Mouse (Mus musculus) right cerebral cortex, postnatal 14 days (tissue): ENCODE data around the gene Ptger3.

Source experiments
- DNase-seq: peaks from one replicate; pipeline ENCODE4 v3.0.0; 2022

Ptger3 gene

DNA sequence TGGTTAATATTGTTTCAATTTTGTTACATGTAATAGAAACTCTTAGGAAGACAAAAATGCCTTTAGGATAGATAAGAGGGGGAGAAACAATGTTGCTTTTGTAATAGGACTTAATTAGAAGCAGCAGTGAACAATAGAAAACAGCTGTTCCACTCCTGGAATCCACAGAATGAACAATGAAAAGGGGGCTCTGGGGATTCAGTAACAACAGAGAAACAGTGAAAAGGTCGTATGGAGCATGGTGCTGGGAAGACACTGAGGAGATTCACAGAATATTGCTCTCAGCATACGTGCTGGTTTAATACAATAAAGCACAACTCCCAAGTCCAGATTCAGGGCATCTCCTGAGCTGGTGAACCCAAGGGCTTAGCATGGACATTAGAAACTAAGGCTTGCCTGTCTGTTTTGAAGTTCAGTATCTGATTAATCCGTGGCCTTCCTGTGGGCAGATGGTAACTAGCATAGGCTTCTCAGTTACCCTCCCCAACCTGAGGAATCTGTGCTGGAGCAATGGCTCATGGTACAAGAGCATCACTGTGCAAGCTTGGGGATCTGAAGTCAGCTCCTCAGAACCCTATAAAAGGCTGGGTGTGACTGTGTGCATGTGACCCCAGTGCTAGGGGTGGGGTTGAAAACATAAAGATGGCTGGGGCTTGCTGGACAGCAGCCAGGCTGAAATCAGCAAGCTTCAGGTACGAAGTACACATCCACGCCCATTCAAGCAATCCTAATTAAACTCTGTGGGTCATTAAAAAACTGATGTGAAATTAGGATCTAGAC, 16.1 kb downstream of the Ptger3 start:
- DNase-seq, result no peak

DNA sequence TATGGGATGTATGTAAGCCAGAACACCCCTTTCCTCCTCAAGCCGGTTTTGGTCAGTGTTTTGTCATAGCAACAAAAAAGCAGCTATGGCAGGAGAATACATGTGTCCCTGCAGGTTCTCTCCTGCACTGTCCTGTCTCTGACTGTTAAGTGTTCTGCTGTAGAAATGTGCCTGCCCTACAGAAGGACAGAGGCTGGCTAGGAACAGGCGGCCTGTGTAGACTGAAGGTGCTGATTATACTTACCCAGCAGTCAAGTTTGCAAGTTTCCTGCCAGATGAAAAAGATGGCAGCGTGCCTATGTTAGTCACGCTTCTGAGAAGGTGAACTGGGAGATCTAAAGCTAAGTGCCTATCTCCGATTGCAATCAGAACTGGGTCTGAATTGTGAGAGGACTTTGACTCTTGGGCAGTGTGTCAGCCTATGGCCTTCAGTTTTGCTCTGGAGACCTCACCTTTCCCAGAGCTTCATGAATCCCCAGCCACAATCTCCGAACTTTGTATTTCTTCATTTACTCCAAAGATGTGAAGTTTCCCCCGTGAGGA, 31.2 kb downstream of the Ptger3 start:
- no peak for DNase-seq

DNA sequence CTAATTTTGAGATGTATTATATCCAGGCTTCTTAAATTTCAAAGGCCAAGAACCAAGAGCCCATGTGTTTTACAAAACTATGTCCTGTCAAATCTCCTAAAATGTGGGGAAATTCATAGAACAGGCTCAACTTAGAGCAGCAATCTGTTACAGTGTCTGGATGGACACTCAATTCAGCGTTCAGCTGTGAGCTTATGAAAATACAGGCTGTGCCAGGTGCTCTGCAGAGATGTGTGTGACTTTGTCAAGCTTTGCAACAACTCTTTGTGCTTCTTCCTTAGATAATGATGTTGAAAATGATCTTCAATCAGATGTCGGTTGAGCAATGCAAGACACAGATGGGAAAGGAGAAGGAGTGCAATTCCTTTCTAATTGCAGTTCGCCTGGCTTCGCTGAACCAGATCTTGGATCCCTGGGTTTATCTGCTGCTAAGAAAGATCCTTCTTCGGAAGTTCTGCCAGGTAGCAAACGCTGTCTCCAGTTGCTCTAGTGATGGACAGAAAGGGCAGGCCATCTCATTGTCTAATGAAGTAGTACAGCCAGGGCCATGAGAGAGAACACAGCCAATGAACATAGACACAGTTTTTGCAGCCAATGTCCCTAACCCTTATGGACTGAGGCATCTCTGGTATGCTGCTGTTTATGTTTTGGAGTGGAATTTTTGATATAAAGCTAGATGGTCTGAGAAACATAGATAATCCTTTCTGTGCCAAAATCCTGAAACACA, 38.2 kb downstream of the Ptger3 start:
- DNase-seq, result no peak

DNA sequence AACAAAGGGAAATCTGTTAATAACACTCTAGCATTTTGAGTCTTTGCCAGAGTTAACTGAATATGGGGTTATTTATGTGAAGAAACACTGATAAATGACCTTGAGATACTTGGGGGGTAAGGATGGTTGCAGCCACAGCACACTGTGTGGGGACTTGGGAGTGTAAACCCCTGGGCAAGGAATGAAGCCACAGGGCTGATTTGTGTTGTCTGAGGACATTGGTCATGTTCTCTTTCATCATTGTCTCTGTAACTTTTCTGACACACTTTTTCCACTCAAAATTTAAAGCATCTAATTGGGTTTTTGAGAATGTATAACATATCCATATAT, 38.7 kb downstream of the Ptger3 start:
- DNase-seq, result no peak

DNA sequence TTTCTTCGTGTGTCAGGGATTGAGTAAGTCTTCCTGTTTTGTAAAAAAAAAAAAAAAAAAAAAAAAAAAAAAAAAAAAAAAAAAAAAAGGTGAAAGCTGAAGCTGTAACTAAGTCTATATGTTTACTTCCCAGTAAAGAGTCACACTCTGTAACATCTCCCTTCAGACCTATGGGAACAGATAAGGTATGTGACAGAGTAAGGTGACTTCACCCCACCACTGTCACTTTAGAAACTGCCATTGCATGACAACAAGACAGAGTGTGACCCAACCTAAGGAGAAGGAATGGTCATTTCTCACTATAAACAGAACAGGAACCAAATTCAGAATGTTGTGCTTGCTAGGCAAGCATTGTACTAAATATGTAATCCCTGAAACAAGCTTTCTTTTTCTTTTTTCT, 46.9 kb downstream of the Ptger3 start:
- DNase-seq, result no peak

DNA sequence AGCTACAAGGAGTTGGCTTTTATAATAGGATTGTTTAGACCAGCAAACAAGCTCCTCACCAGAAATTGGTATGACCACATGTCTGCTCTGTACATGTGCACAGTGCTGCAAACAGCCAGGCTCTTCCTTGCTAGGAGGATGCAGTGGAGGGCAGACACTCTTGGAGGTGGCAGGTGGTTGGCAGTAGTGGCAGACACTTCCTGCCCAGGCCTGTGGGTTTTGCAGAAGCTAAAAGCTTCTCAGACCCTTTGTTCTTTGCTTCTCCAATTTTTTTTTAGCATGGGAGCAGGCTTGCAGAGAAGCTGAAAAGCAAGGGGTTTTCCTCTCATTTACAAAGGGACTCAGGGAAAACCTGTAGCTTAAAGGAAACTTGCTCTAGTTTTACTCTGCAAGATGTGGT, 50.3 kb downstream of the Ptger3 start:
- DNase-seq, result no peak

DNA sequence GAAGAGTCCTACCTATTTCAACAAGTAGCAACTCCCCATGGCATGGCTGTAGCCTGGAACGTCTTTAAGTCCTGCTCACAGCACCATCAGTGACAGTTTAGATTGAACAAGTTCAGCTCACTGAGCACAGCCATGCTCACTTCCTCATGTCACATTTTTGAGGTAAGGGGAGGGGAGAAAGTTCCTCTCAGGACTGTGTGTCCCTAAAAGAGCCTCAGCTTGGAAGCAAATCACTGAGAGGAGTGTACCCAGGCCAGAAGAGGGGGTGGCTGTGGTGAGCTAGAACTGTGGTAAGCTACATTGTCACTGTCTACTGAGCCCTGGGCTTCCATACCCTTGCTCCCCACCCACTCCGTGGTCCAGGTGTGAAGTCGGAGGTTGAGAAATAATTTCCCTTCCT, 60.7 kb downstream of the Ptger3 start:
- no peak for DNase-seq

DNA sequence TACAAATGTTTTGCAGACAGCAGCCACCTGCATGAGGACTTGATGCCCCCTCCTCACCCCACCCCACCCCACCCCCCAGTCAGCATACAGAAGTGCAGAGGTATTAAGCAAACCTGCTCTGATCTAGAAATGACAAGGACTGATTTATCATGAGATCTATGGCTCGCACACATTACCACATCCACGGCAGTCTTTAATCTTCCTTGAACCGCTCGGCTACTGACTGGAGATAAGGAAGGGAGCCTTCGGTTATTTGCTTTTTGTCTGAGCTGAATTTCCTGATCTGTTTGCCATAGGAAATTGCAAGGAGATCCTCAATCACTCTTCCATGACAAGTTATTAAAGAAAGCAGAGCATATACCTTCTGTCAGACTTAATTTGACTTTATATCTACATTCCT, 64.0 kb downstream of the Ptger3 start:
- no peak for DNase-seq

DNA sequence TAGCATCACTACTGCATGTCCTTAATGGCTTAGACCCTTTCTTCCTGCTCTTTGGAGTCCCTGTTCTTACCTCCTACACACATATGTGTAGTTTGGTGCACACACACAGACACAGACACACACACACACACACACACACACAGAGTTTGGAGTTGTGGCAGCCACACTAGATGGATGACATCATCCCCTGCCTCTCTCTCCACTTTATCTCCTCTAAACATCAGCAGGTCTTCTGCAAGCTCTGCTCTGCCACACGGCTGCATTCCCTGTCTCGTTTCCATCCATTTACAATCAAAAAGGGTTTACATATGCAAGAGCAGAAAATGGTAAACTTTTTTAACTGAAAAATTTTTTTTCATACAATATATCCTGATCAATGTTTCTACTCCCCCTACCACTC, 64.7 kb downstream of the Ptger3 start:
- DNase-seq, result no peak

DNA sequence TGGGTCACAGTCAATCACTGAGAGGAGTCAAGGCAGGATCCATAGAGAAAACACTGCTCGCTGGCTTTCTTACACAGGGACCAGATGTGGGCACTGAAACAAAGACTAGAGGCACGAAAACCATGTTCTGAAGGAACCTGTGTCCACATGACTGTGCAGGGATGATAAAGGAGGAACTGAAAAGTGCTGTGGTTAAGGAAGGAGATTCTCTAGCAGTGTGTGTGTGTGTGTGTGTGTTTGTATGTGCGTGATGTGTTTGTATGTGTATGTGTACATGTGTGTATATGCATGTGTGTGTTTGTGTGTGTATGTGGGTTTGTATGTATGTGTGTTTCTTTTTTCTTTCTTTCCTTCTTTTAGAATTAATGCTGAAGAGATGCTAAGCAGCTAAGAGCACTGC, 67.7 kb downstream of the Ptger3 start:
- no peak for DNase-seq

DNA sequence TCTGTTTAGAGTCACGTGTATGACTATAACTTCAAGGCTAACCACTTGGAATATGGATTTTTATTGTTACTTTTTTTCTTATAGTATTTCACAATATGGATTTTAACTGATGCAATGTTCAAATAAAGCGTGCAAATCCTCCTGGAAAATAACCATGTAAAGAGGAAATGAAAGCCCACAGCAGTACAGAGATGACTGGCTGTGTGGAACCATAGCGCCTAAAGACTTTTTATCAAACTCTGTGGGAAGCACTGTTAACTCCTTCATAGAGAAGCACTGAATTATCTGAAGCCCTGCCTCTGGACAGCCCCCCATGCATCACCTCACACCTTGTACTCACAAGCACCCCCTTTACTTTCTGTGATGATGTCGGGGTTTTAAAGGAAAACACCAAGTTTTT, 69.0 kb downstream of the Ptger3 start:
- DNase-seq, result no peak

DNA sequence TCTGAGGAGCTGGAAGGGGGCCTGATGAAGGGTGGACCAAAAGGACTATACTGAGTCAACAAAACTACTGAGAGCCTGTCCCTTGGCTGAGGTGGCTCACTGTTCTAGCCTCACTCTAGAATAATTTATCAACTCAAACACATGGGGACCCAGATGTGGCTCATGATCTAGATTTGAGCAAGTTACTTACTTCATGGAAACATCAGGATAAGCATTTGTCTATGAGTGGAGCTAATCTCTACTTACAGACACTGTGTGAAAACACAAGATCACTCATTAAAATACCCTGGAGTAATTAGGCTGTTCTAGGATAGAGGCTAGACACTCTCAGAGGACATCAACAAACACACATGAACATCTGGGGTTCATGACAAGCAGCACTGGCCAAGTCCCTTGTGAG, 70.2 kb downstream of the Ptger3 start:
- no peak for DNase-seq

DNA sequence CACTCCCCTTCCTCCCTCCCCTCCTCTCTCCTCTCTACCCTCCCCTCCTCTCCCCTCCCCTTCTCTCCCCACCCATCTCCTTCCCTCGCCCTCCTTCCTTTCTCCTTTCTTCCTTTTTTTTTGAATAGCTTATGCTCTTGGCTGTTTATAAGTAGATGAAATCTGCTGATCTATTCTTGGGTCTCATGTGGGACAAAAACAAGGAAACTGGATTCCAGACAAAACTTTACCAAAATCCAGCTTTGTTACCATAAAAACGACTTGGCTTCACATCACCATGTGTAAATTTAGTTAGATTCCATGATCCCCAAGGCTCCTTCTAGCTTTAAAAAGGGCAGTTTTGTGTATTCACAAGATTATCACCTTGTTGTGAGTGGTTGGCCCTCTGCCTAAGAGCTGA, 70.6 kb downstream of the Ptger3 start:
- no peak for DNase-seq

DNA sequence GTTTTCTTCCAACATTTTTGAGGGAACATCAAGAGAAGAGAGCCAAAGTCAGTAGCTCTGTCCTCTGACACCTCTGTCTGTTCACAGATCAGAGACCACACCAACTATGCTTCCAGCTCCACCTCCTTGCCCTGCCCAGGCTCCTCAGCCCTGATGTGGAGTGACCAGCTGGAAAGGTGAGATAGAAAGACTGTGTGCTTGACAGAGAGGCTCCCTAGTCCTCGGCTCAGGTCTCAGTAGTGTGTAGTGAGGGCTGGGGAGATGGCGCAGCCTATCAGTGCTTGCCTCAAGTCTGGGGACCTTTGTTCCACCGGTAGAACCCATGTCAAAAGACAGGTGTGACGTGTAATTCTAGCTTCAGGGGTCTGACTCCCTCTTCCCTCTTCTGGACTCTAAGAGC, 74.9 kb downstream of the Ptger3 start:
- DNase-seq, result no peak

DNA sequence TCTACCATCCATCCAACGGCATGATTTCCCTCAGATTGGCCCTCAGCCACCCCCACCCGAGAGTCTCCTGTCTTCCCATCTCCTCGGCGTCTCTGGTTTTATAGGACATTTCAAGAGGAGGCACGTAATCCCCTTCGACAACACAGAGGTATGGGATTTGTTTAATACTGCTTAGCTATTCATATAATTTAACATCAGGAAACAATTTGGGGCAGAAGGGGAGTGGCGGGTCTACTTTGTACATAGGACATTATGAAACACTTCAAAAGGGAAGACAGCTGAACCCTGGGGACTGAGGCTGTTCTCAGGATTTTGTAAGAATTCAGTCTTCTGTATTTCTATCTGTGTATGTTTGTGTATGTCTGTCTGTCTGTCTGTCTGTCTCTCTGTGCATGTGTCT, 94.9 kb downstream of the Ptger3 start:
- no peak for DNase-seq

DNA sequence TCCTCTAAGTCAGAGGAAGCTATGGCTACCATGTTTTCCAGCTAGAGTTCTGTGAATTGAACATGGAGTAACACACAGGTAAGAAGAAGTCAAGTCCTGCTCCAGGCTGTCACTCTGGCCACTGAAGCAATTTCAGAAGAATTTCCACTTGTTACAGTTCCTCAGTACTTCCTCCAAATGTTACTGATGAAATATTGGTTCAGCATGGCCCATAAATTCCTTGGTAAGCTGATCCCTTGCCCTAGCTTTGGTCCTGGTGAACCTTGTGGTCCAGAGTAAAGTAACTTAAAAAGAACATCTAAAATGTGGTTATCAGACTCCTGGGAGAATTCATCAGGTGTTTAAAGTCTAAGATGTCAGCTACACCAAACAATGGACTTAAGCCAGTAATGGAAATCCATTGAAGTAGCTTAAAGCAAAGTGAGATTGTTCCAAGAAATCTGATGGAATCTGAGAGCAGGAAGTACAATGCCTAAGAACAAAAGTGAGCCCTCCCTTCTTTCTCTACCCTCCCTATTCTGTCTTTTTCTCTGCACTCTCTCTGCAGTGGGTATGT, 97.9 kb downstream of the Ptger3 start:
- DNase-seq, result no peak

DNA sequence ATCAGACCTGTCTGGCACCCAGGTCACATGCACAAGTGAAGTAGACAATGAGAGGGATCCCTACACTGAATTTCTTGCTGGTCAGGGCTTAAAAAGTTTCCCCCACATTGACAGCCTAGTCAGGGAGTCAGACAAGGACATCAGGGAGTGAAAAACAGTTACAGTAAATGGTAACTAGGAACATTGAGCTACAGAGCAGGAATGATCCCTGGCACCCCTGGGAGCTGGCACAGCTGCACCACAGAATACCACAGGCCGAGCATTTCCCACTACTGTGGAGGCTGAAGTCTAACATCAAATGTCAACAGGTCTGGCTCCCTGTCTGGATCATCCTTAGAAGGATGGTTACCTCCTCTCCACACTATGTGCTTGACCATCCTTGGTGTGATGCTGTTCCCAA, 98.8 kb downstream of the Ptger3 start:
- no peak for DNase-seq

DNA sequence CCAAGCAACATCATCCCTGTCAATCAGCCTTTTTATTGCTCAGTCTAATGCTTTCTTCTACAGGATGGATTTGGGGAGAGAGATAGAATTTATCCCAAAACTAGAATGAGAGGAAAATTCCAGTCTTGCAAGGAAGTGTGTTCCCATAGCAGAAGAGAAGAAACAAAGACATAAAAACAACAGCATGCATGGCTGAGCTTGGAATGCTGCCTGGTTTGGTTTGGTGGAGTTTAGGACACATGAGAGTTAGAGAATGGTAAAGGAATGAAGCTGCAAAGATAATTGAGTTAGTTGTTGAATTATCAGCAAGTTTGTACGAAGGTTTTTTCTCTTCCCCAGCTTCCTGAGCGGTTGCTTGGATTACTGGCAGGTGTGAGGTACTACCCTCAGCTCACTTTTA, 99.5 kb downstream of the Ptger3 start:
- no peak for DNase-seq

DNA sequence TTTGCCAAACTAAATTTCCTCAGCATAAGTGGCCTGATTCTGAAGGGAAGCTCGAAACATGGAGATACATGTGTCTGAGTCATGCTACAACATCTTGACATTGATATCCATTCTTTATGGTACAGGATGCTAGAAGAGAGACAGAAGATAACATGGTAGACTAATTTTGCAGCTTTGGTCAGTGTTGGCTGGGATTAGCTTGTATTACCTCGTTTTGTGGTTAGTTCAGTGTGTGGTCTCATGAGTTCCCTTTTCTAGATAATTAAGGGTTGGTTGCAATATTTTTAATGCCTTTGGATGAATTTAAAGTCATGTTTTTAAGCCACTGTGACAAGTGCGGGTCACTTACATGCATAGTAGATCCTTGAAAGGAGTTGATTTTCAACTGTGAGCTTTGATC, 119.4 kb downstream of the Ptger3 start:
- DNase-seq, result no peak

DNA sequence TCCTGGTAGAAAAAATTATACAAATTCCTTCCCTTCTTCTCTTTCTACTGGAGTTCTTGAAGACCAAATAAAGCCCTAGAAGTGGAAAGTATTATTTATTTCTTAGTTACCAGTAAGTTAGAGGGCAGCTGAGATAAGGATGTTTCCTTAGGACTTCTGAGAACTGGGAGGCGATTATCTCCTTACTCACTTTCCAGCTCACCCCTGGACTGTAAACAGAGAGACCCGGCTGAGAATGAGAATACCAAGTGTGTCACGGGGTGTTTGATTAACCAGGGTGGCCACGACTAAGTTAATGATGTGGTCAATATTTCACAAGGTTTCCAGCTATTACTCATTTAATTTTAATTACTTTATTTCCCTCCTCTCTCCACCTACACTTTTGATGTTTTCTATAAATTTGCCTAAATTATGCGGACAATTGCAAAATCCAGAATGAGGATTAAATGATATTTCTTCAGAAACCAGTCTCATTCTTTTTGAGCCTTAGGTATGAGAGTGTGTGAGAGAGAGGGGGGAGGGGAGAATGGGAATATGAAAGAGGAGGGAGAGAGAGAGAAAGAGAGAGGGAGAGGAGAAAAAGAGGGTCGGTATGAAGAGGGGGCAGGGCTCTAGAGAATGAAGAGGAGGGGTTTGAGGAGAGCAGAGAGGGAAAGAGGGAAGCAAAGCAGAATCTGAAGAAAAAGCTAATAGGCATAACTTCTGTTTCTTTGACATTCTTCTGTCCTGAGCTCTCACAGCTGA, 121.9 kb downstream of the Ptger3 start:
- DNase-seq, result no peak
